In genomic region chr9:121869432-121869831, GRCm38 (mm10) we compare ENCODE assay signal across 25 mouse cellular contexts. TPM values are rescaled to one million over a fixed set of nuclear protein-coding genes. Genes with fewer than 3 reads are reported as not detected.
"Had no signal": no experiment of that assay in that cellular context is flagged by ENCODE, and none has a peak within 500 bp of the region (broad histone marks: within the 10 kb centered on the region; RNA-seq: fewer than 3 reads in every experiment).

No protein-coding gene starts in this region.

- H3K36me3 ChIP-seq: midbrain, embryonic 10.5 days; midbrain, embryonic 12.5 days; neural tube, embryonic 12.5 days; neural tube, embryonic 15.5 days had no signal

- H3K9me3 ChIP-seq: midbrain, embryonic 10.5 days; midbrain, embryonic 12.5 days; neural tube, embryonic 12.5 days; neural tube, embryonic 15.5 days had no signal

- H3K4me3 ChIP-seq: midbrain, embryonic 10.5 days; midbrain, embryonic 12.5 days; myocyte; neural tube, embryonic 12.5 days; neural tube, embryonic 15.5 days had no signal

- ATAC-seq: midbrain, embryonic 16.5 days had no signal

- H3K27me3 ChIP-seq: midbrain, embryonic 12.5 days had no signal

- H3K9ac ChIP-seq: liver, embryonic 14.5 days; lung, embryonic 14.5 days; midbrain, embryonic 12.5 days; neural tube, embryonic 12.5 days; neural tube, embryonic 15.5 days had no signal

- DNase-seq: lung, adult 18-20 months; lung, embryonic 14.5 days; lung, postnatal 10 days; lung, postnatal 4 days; midbrain, embryonic 14.5 days; right cerebral cortex, adult 18-20 months; right cerebral cortex, postnatal 25 days; right cerebral cortex, postnatal 4 days; spleen, adult 18-20 months; thymus, adult 18-20 months; thymus, postnatal 14 days; thymus, postnatal 36 days had no signal

- H3K4me2 ChIP-seq: lung, embryonic 14.5 days; midbrain, embryonic 12.5 days; neural tube, embryonic 12.5 days; neural tube, embryonic 15.5 days had no signal

- H3K27ac ChIP-seq: liver, embryonic 14.5 days; midbrain, embryonic 10.5 days; midbrain, embryonic 12.5 days; neural tube, embryonic 12.5 days; neural tube, embryonic 15.5 days had no signal

RNA-seq across cellular contexts. Expression of gene Ackr2, which starts 28.7 kb away (rescaled TPM):
- total RNA-seq: megakaryocyte, adult 5-6 weeks; megakaryocyte-erythroid progenitor cell, adult 5-6 weeks had no signal

RNA-seq across cellular contexts. Expression of gene Ccdc13, which starts 30.2 kb away (rescaled TPM):
- total RNA-seq: megakaryocyte, adult 5-6 weeks; megakaryocyte-erythroid progenitor cell, adult 5-6 weeks had no signal
- polyA plus RNA-seq: liver, embryonic 14.5 days; liver, embryonic 16.5 days had no signal

RNA-seq across cellular contexts. Expression of gene Cyp8b1, which starts 46.7 kb away (rescaled TPM):
- total RNA-seq: megakaryocyte-erythroid progenitor cell, adult 5-6 weeks had no signal
- polyA plus RNA-seq: lung, embryonic 14.5 days; lung, embryonic 16.5 days; midbrain, embryonic 10.5 days; midbrain, embryonic 12.5 days; midbrain, embryonic 14.5 days; midbrain, embryonic 16.5 days; myocyte; neural tube, embryonic 12.5 days; neural tube, embryonic 15.5 days; small intestine, adult 2 months; stomach, embryonic 14.5 days had no signal
